Mouse (Mus musculus) kidney, adult 10 weeks (tissue): ENCODE measurements around the gene Fam241a. TPM values are rescaled to one million over a fixed set of nuclear protein-coding genes. Genes with fewer than 3 reads are reported as not detected.

Experiments
- polyA plus RNA-seq: library from polyadenylated mRNA; stranded (reverse); fragments of 350-450 nt; fragmentation: Illumina TruSeq; extraction: RNeasy Lipid Tissue Mini Kit (QIAGEN cat#74804); gene quantifications from one replicate; pipeline ENCODE4 v1.2.3, GENCODE M21; 2014; ENCODE audit warnings: low read depth, low replicate concordance

Fam241a gene
- 30.2 TPM for polyA plus RNA-seq

DNA sequence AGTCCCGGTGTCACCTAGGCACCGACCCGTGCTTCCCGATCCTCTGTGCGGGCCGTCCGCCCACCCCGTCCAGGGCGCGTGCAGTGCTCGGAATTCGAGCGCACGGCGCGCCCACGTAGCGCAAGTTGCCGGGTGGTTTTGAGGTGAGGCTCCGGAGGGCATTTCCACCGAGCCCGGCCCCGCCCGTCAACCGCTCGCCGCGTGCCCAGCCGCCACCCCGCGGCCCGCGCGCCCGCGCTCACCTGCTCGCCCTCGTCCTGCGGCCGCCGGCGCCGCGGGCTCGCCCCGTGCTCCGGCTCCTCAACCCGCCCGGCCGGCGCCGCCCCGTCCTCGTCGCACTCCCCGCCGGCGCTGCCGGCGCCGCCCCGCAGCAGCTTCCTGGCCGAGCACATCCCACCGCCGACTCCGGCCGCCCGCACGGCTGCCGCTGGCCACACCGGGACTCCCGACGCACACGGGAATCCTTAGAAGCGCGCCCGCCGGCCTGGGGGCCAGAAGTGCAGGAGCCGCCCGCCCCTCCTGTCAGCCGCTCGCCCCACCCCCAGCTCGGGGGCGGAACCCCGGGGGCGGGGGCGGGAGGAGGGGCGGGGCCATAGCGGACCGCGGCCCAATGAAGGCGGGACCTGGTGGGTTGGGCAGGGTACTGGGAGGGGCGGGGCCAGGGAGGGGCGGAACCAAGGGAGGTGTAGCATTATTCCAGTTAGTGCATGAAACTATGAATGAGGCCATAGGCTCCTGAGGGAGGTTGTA, at the start of gene Fam241a:
Gene Fam241a, minus strand, starts transcription at position 533 of the 750 bp plus-strand sequence.

DNA sequence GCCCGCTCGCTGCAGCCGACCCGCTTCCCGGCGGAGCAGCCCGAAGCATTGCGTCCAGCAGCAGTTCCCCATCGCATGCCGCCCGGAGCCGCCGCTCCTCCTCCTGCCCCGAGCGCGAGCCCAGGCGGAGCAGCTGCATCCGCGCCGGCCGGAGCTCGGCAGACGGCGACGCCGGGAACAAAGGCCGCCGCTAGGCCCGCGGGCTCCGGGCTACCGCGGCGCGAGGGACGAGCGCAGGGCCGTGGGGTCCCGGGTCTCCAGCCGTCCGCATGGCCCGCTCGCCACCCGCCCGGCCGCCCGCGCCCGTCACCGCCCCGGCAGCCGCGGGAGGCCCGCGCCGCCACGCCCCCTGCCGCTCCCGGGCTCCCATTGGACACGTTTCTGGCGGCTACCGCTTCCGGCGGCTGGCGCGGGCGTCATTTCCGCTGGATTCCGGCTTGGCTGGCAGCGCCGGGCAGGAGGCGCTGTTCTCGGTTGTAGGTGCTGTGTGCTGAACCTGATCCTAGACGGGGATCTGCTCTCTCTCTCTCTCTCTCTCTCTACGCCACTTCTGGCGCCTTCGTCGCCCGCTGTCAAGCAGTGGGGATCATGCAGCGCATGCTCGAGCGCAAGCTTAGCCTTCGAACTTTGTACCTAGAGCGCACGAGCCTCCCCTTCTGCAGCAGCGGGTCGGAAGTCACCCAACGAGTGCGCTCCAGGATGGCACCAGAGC, 58.8 kb downstream of the Fam241a start, which contains the start of gene Ap1ar:
Gene Ap1ar, minus strand, starts transcription at position 370 of the 712 bp plus-strand sequence.

Other genes with a start within 250 kb of the Fam241a start
- 2.2 TPM for gene Alpk1, start 115.8 kb downstream of the Fam241a start, polyA plus RNA-seq
- gene Tifa, start 106.5 kb downstream of the Fam241a start, polyA plus RNA-seq, result 16.6 TPM
- gene Ap1ar, start 58.8 kb downstream of the Fam241a start, polyA plus RNA-seq, result 50.1 TPM